Mouse (Mus musculus) spleen, embryonic (tissue): ENCODE measurements around the gene Clasp1.
"Not testable (repeated sequence)": the region's sequence is repeated elsewhere in the genome, so short reads cannot be mapped to it uniquely, and the experiment has no call there.

Source experiments
- CTCF ChIA-PET: fragments of 350-600 bp; sonication (Branson Sonifier 250); formaldehyde crosslinking; loops from one replicate; lab custom pipeline; 2022; lab: Charles Lee

Clasp1 gene

DNA sequence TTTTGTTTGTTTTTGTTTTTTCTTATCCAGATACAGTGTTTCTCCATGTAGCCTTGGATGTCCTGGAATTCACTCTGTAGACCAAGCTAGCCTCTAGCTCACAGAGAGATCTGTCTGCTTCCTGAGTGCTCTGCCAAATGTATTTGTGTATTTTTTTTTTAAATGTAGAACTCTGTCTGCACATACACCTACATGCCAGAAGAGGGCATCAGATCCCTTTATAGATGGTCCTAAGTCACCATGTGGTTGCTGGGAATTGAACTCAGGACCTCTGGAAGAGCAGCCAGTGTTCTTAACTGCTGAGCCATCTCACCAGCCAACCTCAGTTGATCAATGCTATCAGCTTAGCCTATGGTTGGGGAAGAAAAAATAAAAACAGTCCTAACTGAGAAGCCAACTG is 175.7 kb downstream of the Clasp1 start:
- CTCF ChIA-PET: interaction anchor here (0.7 kb wide), 1 partner anchor 130 kb away, joined by 3 read pairs; no protein-coding TSS in a partner anchor

DNA sequence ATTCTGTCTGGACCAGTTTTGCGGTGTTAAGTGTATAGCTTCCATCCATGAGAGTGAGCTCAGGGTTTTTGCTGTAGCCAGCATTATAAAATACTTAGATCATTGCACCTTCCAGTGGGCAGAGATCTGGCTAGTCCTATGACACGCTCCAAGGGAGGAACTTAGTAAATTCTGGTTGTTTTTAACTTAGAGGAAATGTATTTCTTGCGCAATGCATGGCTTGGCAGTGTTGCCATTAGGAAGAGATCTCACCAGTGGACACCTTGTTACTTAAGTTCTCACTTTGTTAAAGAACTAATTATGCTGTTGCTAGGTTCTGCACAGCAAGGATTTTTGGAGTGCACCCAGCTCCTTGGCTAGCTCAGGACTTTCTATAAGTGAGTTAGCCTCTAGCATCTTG is 178.8 kb downstream of the Clasp1 start:
- CTCF ChIA-PET: no interaction called here

DNA sequence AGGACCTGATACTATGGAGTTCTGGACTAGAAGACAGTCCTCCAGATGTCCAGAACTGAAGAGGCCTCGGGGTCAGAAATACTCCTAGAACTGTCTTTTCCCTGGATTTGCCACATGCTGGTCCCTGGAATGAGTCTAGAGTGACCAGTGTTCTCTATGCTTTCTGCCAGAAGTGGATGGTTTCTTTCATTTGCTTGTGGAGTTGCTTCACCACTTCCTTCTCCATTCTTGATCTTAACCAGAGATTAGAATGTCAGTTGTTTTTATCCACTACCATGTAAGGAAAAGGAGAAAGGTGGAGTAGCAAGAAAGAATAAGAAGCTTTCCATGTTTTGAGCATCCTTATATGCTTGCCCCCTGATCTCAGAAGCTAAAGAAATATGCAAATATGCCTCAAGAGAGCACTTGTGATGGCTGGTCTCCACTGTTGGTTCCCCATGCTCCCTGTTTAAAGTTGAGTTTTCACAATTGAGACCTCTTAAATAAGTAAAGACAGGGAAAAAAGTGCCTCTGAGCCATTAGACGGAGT is 191.4 kb downstream of the Clasp1 start:
- CTCF ChIA-PET: no interaction called here

DNA sequence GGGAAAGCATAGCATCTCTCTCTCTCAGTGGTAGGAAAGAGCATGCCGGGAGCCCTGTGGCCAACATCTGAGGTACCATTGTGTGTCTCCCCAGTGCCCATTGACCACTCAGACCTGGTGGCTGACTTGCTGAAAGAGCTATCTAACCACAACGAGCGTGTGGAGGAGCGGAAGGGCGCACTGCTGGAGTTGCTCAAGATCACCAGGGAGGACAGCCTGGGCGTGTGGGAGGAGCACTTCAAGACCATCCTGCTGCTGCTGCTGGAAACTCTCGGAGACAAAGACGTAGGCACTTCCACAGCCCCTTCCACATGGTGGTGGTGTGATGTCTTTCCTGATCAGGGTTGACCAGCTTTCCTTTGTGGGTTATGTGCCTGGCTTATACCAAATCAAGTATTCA is 192.3 kb downstream of the Clasp1 start:
- CTCF ChIA-PET: no interaction called here

DNA sequence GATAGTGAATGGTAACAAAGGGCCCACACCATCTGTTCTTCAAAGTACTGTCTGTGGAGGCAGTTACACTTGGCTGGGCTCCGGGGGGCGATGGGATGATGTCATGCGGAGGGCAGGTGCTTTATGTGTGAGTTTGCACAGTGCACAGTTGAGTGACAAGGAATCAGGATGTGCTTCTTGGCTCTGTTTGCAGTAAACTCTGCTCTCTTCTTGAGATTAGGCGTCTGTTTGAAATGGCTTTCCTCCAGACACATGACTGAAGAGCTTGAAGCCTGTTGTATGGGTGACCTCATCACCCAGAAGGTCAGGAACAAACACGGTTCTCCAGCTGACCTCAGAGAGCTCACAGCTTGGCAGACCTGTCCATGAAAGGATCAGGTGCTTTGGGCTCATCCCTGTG is 200.9 kb downstream of the Clasp1 start:
- CTCF ChIA-PET: no interaction called here

DNA sequence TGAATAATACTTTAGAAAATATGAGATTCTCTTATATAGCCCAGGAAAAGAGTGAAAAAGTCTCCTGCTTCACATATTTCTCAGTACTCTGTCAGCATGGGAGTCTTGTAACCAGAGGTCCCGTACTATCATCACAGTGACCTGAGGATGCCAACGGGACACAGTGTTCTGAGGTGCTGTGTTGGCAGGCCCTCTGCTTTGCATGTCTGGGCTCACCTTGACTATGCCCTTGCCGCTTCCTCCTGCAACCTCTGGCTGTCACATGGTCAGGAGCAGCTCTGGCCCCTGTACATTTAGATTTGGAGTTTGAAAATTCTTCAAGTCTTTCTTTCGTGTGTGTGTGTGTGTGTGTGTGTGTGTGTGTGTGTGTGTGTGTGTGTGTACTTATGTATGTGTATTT is 204.1 kb downstream of the Clasp1 start:
- CTCF ChIA-PET: no interaction called here

DNA sequence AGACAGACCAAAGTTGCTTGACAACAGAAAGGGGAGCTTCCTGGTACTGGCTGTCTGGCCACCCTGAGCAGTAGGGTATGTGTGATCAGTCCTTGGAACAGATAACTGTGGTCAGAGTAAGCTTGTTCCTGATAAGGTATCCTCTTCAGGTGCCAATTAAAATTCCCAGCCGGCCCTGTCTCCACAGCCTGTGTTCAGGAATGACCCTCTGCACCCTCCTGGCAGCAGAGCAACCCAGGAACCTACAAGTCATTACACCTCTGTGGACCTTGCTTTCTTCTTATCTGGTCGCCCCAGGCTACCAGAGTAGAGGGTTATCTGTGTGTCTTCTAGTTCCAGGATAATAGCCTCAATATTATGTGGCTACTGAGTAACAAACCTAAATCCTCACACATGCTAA is 206.5 kb downstream of the Clasp1 start:
- CTCF ChIA-PET: no interaction called here

DNA sequence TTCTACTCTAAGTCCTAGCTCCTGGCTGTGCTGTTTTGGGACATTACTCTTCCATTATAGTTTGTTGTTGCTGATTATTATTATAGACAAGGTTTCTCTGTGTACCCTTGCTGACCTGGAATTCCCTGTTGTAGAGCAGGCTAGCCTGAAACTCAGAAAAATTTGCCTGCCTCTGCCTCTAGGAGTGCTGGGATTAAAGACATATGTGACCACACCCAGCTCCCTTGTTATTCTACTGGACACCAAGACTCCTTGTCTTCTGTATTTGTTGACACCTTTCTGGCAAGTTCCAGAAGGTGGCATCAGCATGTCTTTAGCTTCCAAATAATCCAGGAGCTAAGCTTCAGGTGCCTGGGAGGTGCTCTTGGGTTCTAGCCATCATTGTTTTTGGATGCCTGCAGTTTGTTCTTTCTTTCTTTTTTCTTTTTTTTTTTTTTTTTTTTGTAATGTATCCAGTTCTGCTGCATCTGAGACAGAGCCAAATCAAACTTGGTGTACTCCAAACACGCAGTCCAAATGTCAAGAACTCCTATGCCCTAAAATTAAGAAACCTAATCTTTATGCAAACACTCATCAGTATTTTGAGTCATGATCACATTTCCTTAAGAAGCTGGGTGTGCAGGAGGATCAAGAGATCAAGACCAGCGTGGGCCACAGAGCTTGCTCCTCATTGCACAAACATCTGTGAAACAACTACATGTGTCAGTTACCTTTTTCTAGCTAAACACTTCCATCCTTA is 208.8 kb downstream of the Clasp1 start:
- CTCF ChIA-PET: no interaction called here

DNA sequence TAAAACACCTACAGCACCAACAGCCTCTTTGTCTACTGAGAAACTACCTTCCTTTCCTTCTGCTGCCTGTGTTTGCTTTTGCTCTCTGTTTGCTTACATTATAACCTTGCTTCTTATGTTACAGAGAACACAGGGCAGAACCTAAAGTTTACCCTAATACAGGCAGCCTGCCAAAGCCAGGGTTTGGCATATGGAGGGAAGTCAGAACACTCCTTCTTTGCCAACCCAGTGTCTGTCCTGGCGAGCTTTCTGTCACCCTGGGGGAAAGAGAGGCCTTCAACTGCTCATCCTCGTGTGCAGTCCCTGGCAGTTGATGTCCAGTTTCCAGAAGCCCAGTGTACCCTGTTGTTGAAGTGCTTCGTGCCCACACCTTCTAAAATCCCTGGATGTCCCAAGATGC is 209.5 kb downstream of the Clasp1 start:
- CTCF ChIA-PET: no interaction called here

DNA sequence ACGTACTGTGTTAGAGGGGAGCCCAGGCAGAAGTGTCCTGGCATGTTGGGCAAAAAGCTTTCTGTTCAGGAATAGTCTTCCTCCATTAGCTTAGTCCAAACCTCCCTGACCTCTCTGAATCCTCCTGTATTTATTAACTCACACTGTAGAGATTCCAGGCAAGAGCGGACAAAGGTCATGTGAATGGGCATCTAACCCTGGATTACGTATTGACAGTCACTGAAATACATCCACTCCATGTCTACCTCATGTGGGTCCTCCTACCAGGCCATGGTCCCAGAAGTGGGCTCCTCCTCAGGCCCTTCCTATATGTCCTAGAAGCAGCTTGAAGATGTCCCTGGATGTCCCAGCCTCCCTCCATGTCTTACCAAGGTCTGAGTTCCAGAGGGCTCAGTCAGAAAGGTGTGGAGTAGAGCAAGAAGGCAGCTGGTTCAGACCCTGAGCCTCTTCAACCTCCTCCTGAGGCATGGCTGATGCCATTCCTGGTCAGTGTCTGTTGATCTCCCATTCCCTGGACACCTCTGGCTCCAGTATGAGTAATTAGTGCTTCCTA is 224.8 kb downstream of the Clasp1 start:
- CTCF ChIA-PET: no interaction called here

DNA sequence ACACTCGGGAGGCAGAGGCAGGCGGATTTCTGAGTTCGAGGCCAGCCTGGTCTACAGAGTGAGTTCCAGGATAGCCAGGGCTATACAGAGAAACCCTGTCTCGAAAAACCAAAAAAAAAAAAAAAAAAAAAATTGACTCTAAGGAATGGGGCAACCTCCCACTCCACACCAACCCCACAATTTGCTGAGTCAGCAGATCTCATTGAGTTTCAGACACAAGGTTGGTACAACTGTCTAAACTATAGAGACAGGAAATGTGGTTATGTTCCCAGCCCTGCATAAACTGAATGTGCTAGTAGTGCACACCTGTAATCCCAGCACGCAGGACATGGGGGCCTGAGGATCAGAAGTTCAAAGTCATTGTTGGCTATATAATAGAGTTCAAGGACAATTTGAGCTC is 232.2 kb downstream of the Clasp1 start:
- CTCF ChIA-PET: not testable (repeated sequence)

DNA sequence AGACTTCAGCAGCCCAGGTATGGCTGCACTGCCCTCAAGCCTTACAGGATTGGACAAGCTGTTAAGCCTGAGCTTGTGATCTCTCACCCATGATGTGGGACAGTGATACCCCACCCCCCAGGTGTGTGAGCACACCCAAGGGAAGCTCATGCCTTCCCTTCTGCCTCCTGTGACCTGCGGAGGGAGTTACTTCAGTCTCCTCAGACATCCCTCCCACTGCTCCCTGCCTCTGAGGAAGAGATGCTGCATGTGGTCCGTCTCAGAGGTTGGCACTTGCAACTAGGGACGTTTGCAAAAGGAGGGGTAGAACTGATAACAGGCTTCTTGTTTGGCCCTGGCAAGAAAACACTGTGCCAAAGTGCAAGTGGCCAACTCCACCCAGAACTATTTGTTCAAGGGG is 234.0 kb downstream of the Clasp1 start:
- CTCF ChIA-PET: no interaction called here

DNA sequence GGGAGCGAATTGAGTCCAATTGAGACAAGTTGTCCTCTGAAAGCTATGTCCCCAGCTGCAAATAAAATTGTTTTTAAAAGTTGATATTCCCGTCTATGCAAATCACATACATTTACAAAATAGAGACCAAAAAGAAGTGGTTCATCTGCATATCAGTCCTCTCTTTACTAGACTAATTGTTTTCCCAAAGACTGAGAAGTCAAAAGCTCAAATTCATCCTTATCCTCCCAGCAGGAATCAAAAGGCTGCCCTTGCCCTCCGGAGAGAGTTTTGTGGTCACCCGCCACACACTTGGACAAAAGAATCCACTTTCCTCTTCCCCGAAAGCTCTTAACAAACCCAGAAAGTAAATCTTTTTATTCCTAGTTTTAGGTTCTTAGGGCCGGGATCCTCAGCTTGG is 236.6 kb downstream of the Clasp1 start:
- CTCF ChIA-PET: no interaction called here

DNA sequence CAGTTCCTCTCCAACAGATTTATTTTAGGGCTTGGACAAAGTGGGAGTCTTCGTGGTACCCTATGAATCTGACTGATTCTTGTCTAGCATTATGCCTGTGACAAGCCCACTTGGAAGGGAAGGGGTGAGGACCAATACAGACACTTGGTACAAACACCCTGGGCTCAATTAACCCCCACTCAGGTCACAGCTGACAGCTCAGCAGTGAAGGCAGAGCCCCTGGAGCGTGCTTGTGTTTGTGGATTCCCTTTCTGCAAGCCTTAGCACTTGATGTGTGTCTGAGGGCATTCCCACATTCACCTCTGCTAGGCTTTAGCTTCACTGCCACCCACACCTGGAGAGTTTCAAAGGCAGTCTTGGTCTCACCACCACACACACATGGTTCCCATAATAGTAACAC is 237.1 kb downstream of the Clasp1 start:
- CTCF ChIA-PET: no interaction called here

DNA sequence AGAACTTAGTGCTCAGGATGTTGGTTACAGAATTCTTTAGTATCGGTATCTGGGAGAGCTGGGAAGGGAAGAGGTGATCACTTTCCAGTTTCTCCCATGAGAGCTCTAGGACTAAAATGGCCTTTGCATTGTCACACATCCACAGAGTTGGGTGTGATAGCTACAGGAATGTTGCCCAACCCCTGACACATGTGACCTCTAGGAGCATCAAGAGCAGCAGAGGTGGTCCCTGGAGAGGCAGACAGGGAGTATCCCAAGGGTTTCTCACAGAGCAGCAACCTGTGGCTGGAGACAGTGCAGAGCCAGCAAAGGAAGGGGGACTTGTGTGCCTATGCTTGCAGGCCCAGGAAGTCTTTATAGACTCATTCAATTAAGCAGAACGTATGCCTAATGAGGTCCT is 237.6 kb downstream of the Clasp1 start:
- CTCF ChIA-PET: no interaction called here

DNA sequence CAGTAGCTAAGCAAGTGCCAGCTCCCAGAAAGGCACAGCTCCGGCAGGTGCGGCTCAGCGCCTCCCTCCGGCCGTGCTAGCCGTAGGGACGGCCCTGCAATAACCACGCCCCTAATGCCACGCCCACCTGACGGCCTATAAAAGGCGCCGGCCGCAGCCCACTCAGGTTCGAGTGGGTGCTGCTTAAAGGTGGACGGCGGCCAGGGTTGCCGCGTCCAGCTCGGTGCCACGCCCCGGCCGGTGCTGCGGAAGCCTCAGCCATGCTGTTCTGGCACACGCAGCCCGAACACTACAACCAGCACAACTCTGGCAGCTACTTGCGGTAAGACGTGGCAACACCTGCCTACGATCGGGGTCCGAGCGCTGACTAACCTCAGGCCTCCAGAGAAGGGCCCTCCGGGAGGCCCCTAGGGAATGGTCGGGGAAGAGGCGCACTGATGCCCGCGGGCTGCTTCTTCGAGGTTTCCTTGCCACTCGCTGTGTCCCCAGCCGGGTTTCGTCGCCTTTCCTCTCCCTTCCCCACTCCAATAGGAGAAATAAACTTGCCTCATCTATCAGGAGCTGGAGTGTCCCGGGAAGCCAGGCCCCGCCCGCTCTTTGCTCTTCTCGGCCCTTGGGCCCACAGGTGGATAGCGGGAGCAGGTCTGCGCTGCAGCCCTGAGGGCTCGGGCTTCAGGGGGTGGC is 239.1 kb downstream of the Clasp1 start, which contains the start of gene Tfcp2l1:
TSS of gene Tfcp2l1 (plus strand) at position 165 of the 684 bp plus-strand sequence.
- CTCF ChIA-PET: no interaction called here

DNA sequence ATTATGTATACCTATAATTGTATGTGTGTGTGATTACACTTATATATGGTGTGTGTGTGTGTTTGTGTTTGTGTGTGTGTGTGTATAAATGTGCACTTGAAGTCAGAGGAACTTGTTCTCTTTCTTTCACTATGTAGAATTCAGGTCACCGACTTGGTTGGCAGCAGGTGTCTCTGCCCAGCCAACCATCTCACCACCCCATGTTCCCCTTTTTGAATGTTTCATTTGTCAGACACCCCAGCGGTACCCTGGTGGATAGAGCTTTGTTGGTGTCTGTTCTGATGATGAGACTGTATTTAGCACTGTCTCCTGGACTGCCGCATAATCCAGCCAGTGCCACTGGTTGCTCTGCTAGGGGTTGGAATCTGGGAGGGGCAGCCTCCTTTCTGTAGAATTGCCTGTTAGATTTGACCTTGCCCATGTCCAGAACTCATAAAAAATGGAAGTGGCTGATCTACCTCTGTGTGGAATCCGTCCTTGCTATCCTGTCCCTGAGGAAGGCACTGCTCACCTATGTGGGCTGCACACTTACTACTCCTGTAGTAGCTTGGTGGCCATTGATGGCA is 244.6 kb downstream of the Clasp1 start:
- CTCF ChIA-PET: no interaction called here

DNA sequence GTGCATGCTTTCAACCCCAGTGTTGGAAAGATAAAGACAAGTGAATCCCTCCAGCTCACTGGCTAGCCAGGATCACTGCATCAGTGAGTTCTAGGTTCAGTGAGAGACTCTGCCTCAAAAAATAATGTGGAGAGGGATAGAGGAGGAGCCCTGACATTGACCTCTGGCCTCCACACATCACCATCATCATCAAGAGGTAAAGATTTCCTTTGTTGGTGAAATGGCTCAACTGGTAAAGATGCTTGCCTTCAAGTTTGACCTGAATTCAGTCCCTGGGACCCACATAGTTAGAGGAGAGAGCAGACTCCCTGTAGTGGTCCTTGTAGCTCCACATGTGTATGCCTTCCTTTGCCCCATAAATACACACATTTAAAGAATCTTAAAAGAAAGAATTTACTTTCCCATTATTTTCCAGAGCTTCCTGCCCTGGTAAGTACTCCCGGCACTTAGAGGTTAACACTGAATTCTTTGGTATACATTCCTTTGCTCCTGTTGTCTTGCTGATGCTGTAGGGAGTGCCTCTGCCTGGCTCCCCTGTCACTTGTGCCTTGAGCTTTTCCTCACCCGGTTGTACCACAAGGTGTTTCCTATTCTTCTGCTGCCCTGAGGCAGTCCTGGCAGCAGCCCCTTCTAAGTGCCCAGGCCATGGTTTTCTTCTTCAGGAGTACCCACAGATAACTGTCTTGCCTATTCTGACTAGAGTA is 253.6 kb downstream of the Clasp1 start:
- CTCF ChIA-PET: no interaction called here

DNA sequence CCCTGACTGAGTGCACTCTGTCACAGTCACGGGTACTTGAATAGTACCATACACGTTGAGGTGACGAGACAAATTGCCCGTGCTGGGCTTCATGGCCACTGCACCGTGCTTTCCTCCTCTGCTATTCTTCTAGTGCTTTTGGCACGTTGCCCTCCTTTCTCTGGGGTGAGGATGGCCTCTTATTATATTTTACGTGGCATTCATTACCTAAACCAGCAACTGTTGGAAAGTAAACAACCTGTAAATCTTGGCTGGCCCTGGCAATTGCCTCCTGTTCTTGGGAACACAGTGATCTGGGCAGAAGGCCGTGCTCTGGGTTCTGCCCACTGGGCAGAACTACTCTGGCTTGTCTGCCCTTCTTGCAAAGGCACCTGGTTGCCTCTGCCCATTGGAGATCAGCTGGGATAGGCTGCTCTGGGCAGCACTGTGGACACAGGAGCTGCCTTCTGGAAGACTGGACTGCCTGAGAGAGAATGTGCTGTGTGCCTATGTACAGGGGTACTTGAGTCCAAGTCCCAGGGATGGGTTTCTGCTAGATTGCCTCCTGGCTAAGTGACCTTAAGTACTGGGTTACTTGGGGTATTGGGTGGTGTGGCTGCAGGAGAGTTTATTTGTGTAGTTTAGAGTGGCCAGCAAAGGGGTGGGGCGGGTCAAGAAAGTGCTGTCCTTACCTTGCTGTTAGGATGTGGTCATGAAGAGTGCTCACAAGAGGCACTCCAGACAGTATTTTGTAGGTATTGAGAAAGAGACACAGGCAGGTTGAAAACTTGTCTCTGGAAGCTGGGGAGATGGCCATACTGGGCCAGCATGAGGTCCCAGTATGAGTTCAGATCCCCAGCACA is 254.5 kb downstream of the Clasp1 start:
- CTCF ChIA-PET: no interaction called here

DNA sequence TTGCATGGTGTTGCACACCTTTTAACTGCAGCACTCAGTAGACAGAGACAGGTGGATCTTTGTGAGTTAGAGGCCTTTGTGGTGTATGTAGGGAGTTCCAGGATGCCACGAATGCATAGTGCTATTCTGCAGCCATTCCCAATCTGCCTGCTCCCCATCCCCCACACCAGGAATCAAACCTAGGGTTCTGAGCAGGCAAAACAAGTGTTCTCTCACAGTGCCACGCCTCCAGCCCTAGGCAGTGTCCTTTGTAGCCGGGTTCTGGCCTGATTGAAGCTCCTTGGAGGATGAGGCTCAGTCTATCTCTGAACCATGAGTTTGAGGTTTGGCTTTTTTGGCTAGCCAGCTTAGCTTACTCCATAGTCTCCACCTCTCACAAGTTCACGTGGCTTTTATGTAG is 256.8 kb downstream of the Clasp1 start:
- CTCF ChIA-PET: no interaction called here

DNA sequence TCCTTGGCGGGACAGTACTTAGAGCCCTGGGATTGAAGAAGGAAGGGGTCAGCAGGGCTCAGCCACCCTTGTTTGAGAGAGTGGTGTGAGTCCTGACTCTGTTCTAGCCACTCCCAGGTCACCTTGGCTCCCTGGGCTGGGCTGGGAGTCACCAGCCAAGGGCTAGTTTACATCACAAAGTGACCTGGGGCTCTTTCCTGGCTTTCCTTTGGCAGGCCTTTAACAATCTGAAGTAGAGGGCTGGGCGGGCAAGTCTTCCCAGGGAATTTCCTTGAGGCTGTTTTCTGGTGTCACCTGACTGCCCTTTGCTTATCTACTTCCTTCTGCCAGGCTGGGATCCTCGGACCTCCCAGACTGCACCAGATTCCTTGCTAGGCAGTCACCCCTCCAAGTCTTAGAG is 259.2 kb downstream of the Clasp1 start:
- CTCF ChIA-PET: no interaction called here
